Mouse (Mus musculus) hindbrain, embryonic 13.5 days (tissue): ENCODE results near the gene Nat8l. TPM values are rescaled to one million over a fixed set of nuclear protein-coding genes. Genes with fewer than 3 reads are reported as not detected.

Experiments
- ATAC-seq: fragments of 200-750 bp; cut with Nextera tagmentation; 2 replicates; pipeline ENCODE4 v1.8.0; 2017; ENCODE audit warnings: moderate TSS enrichment; ENCODE audit not compliant: low FRiP score
- H3K27ac ChIP-seq: fragments of 300-500 bp; sonication (generic); 2 replicates; pipeline ENCODE4 v1.5.1; 2015; ENCODE audit warnings: inconsistent platforms, mild to moderate bottlenecking, moderate library complexity
- H3K27me3 ChIP-seq: fragments of 300-500 bp; sonication (generic); 2 replicates; pipeline ENCODE4 v1.6.1; 2015; ENCODE audit warnings: mild to moderate bottlenecking, inconsistent platforms
- H3K36me3 ChIP-seq: fragments of 300-500 bp; sonication (generic); 2 replicates; pipeline ENCODE4 v1.6.1; 2015; ENCODE audit warnings: mild to moderate bottlenecking, inconsistent platforms
- H3K4me1 ChIP-seq: fragments of 300-500 bp; sonication (generic); replicated peaks from 2 replicates; pipeline ENCODE4 v1.6.1; 2015; ENCODE audit warnings: inconsistent platforms
- H3K4me2 ChIP-seq: fragments of 300-500 bp; sonication (generic); 2 replicates; pipeline ENCODE4 v1.6.1; 2015; ENCODE audit warnings: inconsistent platforms, mild to moderate bottlenecking, moderate library complexity
- H3K4me3 ChIP-seq: fragments of 300-500 bp; sonication (generic); 2 replicates; pipeline ENCODE4 v1.5.1; 2015; ENCODE audit warnings: mild to moderate bottlenecking, inconsistent platforms
- H3K9ac ChIP-seq: fragments of 300-500 bp; sonication (generic); 2 replicates; pipeline ENCODE4 v1.6.1; 2015; ENCODE audit warnings: mild to moderate bottlenecking, inconsistent platforms
- H3K9me3 ChIP-seq: fragments of 300-500 bp; sonication (generic); 2 replicates; pipeline ENCODE4 v1.6.1; 2016; ENCODE audit warnings: inconsistent platforms
- WGBS: fragments of 180-500 bp; shearing (Covaris S2); methylation state at CpG from one replicate; pipeline ENCODE4 v1.1.7; 2015; 5-methylcytosine and 5-hydroxymethylcytosine counted together
- polyA plus RNA-seq: library from polyadenylated mRNA; unstranded; fragments of >200 nt; fragmentation: Nextera tagmentation; extraction: Ambion mirVana; gene quantifications from 2 replicates; pipeline ENCODE4 v1.2.1, GENCODE M21; 2015

Nat8l gene
- polyA plus RNA-seq, 1 experiment from 2014 or later: 4.2 TPM

DNA sequence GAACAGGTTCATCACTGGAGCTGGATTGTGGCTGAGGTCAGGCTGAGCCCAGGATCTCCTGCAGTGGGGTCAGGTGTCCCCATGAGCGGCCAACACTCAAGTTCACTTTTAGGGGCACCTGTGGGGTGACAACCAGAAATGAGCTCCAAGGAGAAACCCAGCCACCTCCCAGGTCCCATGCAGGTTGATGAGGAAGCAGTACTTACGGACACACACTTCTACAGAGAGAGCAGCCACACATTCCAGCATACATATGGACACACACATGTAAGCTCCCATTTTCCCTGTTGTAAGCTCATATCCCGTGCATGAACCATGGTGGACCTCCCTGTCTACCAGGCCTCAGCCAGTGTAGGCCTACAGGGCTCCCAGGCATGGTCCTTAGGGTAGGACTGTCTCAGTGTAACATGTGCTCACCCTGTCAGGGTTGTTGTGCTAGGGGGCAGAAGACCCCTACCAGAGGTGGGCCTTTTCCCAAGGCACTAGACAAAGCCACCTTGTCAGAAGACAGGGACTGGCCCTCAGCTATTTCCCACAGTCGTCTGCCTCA, 11.7 kb downstream of the Nat8l start:
- no peak for ATAC-seq
- Histone ChIP-seq H3K4me2 (no peak overlapping the region), H3K36me3 (peaks cover 11% of the 10 kb centered on the region; the same call in 1 of the 2 replicates), H3K27ac (no peak overlapping the region), H3K4me3 (no peak overlapping the region), H3K4me1 (peaks cover 10% of the 10 kb centered on the region; the same call in 1 of the 2 replicates), H3K27me3 (no peaks in the 10 kb centered on the region), H3K9me3 (no peaks in the 10 kb centered on the region), H3K9ac (no peak overlapping the region)
- 95% methylated on average over 4 of the region's 4 CpGs for WGBS

GRCm38 (mm10) chr5:34014652-34015051, 18.9 kb downstream of the Nat8l start:
- Histone ChIP-seq H3K27ac (no peak overlapping the region), H3K27me3 (no peaks in the 10 kb centered on the region), H3K9me3 (no peaks in the 10 kb centered on the region), H3K36me3 (no peaks in the 10 kb centered on the region), H3K4me1 (no peaks in the 10 kb centered on the region), H3K4me2 (no peak overlapping the region), H3K9ac (no peak overlapping the region), H3K4me3 (no peak overlapping the region)
- ATAC-seq: no peak
- 71% methylated on average over 1 of the region's 1 CpGs for WGBS

DNA sequence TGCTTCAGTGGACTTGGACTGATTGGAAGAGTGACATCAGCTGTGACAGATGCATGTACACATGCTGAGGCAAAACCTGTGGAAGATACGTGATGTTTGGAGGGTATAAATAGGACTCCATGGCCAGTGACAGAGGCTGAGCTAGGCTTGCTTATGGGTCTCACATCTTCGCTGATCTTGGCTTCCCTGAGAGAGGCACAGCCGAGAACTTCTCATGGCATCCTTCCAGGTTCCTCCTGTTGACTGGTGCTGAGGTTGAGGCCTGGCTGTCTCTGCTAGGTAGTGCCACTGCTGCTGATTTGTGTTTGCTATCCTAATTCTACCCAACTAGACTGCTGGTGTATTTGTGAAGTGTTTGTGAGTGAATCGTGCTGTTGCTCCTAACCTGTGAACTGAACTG, 23.2 kb downstream of the Nat8l start:
- no peaks in the 10 kb centered on the region for H3K36me3 ChIP-seq
- no peaks in the 10 kb centered on the region for H3K27me3 ChIP-seq
- H3K9me3 ChIP-seq: no peaks in the 10 kb centered on the region
- ATAC-seq: no peak
- H3K4me1 ChIP-seq: no peaks in the 10 kb centered on the region
- no peak overlapping the region for H3K4me3 ChIP-seq
- no peak overlapping the region for H3K27ac ChIP-seq
- 86% methylated on average over 4 of the region's 4 CpGs for WGBS
- H3K9ac ChIP-seq: no peak overlapping the region
- H3K4me2 ChIP-seq: no peak overlapping the region

GRCm38 (mm10) chr5:34030101-34030500, 34.3 kb downstream of the Nat8l start:
- no peak overlapping the region for H3K4me2 ChIP-seq
- no peak for ATAC-seq
- H3K36me3 ChIP-seq: no peaks in the 10 kb centered on the region
- H3K9ac ChIP-seq: no peak overlapping the region
- H3K27me3 ChIP-seq: no peaks in the 10 kb centered on the region
- 67% methylated on average over 4 of the region's 4 CpGs for WGBS
- H3K27ac ChIP-seq: no peak overlapping the region
- H3K4me1 ChIP-seq: 0 out of 2 replicates have a peak, but pooled peaks cover 7% of the 10 kb centered on the region
- H3K9me3 ChIP-seq: no peaks in the 10 kb centered on the region
- H3K4me3 ChIP-seq: no peak overlapping the region

DNA sequence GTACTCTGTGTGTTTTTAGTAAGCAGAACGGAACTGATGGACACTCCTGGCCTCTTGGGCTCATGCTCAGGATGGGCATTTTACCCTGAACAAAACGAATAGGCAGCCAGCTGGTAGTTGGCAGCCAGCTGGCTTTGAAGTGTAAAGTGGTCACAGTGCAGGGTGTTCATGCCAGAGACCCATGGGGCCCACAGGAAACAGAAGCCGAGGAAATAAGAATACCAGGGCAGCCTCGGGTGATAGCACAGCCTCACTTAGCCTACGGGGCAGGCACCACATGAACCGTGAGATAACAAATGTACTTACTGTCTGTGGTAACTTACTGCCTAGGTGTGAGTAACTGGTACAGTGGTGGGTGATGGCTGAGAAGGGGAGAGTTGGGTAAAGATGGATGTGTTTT, 35.2 kb downstream of the Nat8l start:
- Histone ChIP-seq H3K27ac (no peak overlapping the region), H3K36me3 (no peaks in the 10 kb centered on the region), H3K4me3 (no peak overlapping the region), H3K4me2 (no peak overlapping the region), H3K27me3 (no peaks in the 10 kb centered on the region), H3K4me1 (0 out of 2 replicates have a peak, but pooled peaks cover 7% of the 10 kb centered on the region), H3K9ac (no peak overlapping the region), H3K9me3 (no peaks in the 10 kb centered on the region)
- WGBS: 73% methylated on average over 6 of the region's 6 CpGs
- no peak for ATAC-seq

- no peak for ATAC-seq
- no peaks in the 10 kb centered on the region for H3K36me3 ChIP-seq
- 0 out of 2 replicates have a peak, but pooled peaks cover 7% of the 10 kb centered on the region for H3K4me1 ChIP-seq
- H3K27ac ChIP-seq: no peak overlapping the region
- H3K9ac ChIP-seq: no peak overlapping the region
- no peaks in the 10 kb centered on the region for H3K9me3 ChIP-seq
- H3K4me3 ChIP-seq: no peak overlapping the region
- no peak overlapping the region for H3K4me2 ChIP-seq
- 53% methylated on average over 3 of the region's 3 CpGs for WGBS
- H3K27me3 ChIP-seq: no peaks in the 10 kb centered on the region
Measured at GRCm38 (mm10) chr5:34032520-34032919, 36.7 kb downstream of the Nat8l start.

Other genes starting within 250 kb of the Nat8l start
- gene Letm1, start 213.2 kb upstream of the Nat8l start, polyA plus RNA-seq: 58.0 and 58.5 TPM in 2 replicates
- 74.1 and 77.6 TPM in 2 replicates for gene Nsd2, start 175.3 kb upstream of the Nat8l start, polyA plus RNA-seq
- 41.8 and 44.3 TPM in 2 replicates for gene Nelfa, start 59.6 kb upstream of the Nat8l start, polyA plus RNA-seq
- 589 and 607 TPM in 2 replicates for gene Gm1673, start 12.6 kb upstream of the Nat8l start, polyA plus RNA-seq
- 0.14 and 0.28 TPM in 2 replicates for gene Poln, start 173.5 kb downstream of the Nat8l start, polyA plus RNA-seq
- 19.0 and 19.7 TPM in 2 replicates for gene Haus3, start 173.5 kb downstream of the Nat8l start, polyA plus RNA-seq
- 33.5 and 33.6 TPM in 2 replicates for gene Mxd4, start 191.7 kb downstream of the Nat8l start, polyA plus RNA-seq